In genomic region chr11:75173095-75173798, GRCm38 (mm10) we compare ENCODE assay signal across 8 mouse cellular contexts. TPM values are rescaled to one million over a fixed set of nuclear protein-coding genes. Genes with fewer than 3 reads are reported as not detected.
DNase-seq lines count a peak whose midpoint lies in the region; ATAC-seq lines count a peak whose summit lies in the region.

No protein-coding gene starts in this region.

- H3K27me3 ChIP-seq in forebrain, embryonic 16.5 days (replicated peaks; ENCODE audit: control insufficient read depth, insufficient read depth, low read length) = peaks cover 21% of the 10 kb centered on the region
- H3K27me3 ChIP-seq in lung, embryonic 16.5 days (ENCODE audit: control insufficient read depth, insufficient read depth, low read depth, low read length) = peaks cover 39% of the 10 kb centered on the region

- H3K4me2 ChIP-seq in forebrain, embryonic 16.5 days (ENCODE audit: low read length) = peak overlapping the region; percentile 77
- peak overlapping the region; percentile 92 for H3K4me2 ChIP-seq in lung, embryonic 16.5 days (ENCODE audit: low read depth, low read length)

- peaks cover 47% of the 10 kb centered on the region for H3K4me1 ChIP-seq in forebrain, embryonic 16.5 days (replicated peaks; ENCODE audit: control insufficient read depth, insufficient read depth, low read length)
- peaks cover 41% of the 10 kb centered on the region for H3K4me1 ChIP-seq in lung, embryonic 16.5 days (replicated peaks; ENCODE audit: control insufficient read depth, insufficient read depth, low read length)

- H3K36me3 ChIP-seq in forebrain, embryonic 16.5 days (ENCODE audit: control insufficient read depth, insufficient read depth) = peaks cover 2% of the 10 kb centered on the region; the same call in 1 of the 2 replicates
- H3K36me3 ChIP-seq in lung, embryonic 16.5 days (ENCODE audit: control insufficient read depth, insufficient read depth, low read length) = no peaks in the 10 kb centered on the region

- DNase-seq in ES-CJ7 (ENCODE audit: low read depth, low spot score) = peak; percentile 96
- peak; percentile 65 for DNase-seq in c-Kit-positive CD71-positive TER-119-negative erythroid progenitor cells, embryonic 14.5 days (ENCODE audit: low read depth)
- peak; percentile 97 for DNase-seq in layer of hippocampus, adult 9-11 months
- peak; percentile 71 for DNase-seq in ovary, postnatal 10 days (ENCODE audit: low spot score)
- DNase-seq in thymus, postnatal 10 days (ENCODE audit: low spot score in 2 of 2) = peak; percentile 84 to 85

- H3K27ac ChIP-seq in forebrain, embryonic 16.5 days (ENCODE audit: low read length) = peak overlapping the region; percentile 29
- no peak overlapping the region for H3K27ac ChIP-seq in lung, embryonic 16.5 days (ENCODE audit: low read length)

- ATAC-seq in forebrain, embryonic 16.5 days = peak; percentile 54
- ATAC-seq in hematopoietic stem cell, adult 5-6 weeks (replicated peaks in 1 of 2; ENCODE audit: insufficient read depth in 1 of 2, low FRiP score in 2 of 2, low TSS enrichment in 1 of 2, low read depth in 1 of 2, poor library complexity in 2 of 2, severe bottlenecking in 2 of 2) = peak; percentile 12 to 53; a peak in 3 of 4 replicates
- peak; percentile 69 for ATAC-seq in lung, embryonic 16.5 days (ENCODE audit: low read depth)

- under 1% methylated on average over 55 of the region's 71 CpGs for WGBS in forebrain, embryonic 16.5 days
- WGBS in lung, embryonic 16.5 days = 1% methylated on average over 67 of the region's 71 CpGs

- H3K4me3 ChIP-seq in forebrain, embryonic 16.5 days (replicated peaks; ENCODE audit: low read length) = peak overlapping the region; percentile 64
- H3K4me3 ChIP-seq in lung, embryonic 16.5 days (ENCODE audit: low read length) = peak overlapping the region; percentile 71

- H3K9me3 ChIP-seq in forebrain, embryonic 16.5 days (ENCODE audit: control insufficient read depth, low read length) = no peaks in the 10 kb centered on the region
- H3K9me3 ChIP-seq in lung, embryonic 16.5 days (ENCODE audit: control insufficient read depth, low read length) = no peaks in the 10 kb centered on the region

- H3K9ac ChIP-seq in forebrain, embryonic 16.5 days (replicated peaks; ENCODE audit: low read depth, low read length) = peak overlapping the region; percentile 70
- H3K9ac ChIP-seq in lung, embryonic 16.5 days (ENCODE audit: low read length) = peak overlapping the region; percentile 48

RNA-seq across cellular contexts. Expression of gene Hic1, which starts 3.9 kb away (rescaled TPM):
- polyA plus RNA-seq in forebrain, embryonic 16.5 days (2015; fragmentation: Nextera tagmentation; extraction: Ambion mirVana) = 1.2 and 2.3 TPM in 2 replicates
- not detected in 2 replicates for total RNA-seq in hematopoietic stem cell, adult 5-6 weeks (2017)
- polyA plus RNA-seq in lung, embryonic 16.5 days (2015; fragmentation: Nextera tagmentation; extraction: Ambion mirVana) = 8.4 and 8.5 TPM in 2 replicates

RNA-seq across cellular contexts. Expression of gene Ovca2, which starts 5.4 kb away (rescaled TPM):
- 18.0 and 20.8 TPM in 2 replicates for polyA plus RNA-seq in forebrain, embryonic 16.5 days (2015; fragmentation: Nextera tagmentation; extraction: Ambion mirVana)
- 17.1 and 20.8 TPM in 2 replicates for total RNA-seq in hematopoietic stem cell, adult 5-6 weeks (2017)
- polyA plus RNA-seq in lung, embryonic 16.5 days (2015; fragmentation: Nextera tagmentation; extraction: Ambion mirVana) = 24.0 and 24.2 TPM in 2 replicates

RNA-seq across cellular contexts. Expression of gene Dph1, which starts 17.8 kb away (rescaled TPM):
- 15.4 and 16.1 TPM in 2 replicates for polyA plus RNA-seq in forebrain, embryonic 16.5 days (2015; fragmentation: Nextera tagmentation; extraction: Ambion mirVana)
- total RNA-seq in hematopoietic stem cell, adult 5-6 weeks (2017) = 7.8 and 14.0 TPM in 2 replicates
- polyA plus RNA-seq in lung, embryonic 16.5 days (2015; fragmentation: Nextera tagmentation; extraction: Ambion mirVana) = 17.1 and 17.9 TPM in 2 replicates

RNA-seq across cellular contexts. Expression of gene Rtn4rl1, which starts 20.3 kb away (rescaled TPM):
- polyA plus RNA-seq in forebrain, embryonic 16.5 days (2015; fragmentation: Nextera tagmentation; extraction: Ambion mirVana) = 5.5 and 6.3 TPM in 2 replicates
- 0.84 TPM in 1 of 2 replicates, not detected in the other for total RNA-seq in hematopoietic stem cell, adult 5-6 weeks (2017)
- 2.0 and 2.9 TPM in 2 replicates for polyA plus RNA-seq in lung, embryonic 16.5 days (2015; fragmentation: Nextera tagmentation; extraction: Ambion mirVana)
